Mouse (Mus musculus): Measurements from ENCODE around the gene Tmprss3.

DNA sequence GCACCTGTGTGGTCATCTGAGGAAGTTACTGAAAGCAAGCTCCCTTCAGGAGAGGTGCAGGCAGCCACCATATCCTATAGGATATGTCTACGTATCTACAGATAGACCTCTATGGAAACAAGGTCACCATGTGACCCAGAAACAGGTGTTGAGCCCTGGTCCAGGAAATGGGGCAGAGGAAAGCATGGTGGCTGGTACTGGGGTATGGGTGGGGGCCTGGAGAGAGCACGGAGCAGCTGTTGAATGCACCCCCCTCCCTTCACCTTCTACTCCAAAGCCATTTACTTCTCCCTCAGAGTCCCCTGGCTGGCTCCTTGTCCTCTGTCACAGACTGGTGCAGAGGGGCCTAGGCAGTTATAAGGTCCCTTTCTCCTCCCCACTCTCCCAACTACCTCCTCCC is 35.0 kb downstream of the Tmprss3 start:
- TF ChIP-seq POLR2A (IDR thresholded peaks at IDR 0.05; ENCODE audit: low read depth, low read length) = no peak
- no peak for TF ChIP-seq CTCF (IDR thresholded peaks at IDR 0.05; ENCODE audit: extremely low read depth, insufficient read depth, insufficient read length, insufficient replicate concordance)

Data from spleen, adult 2 months (tissue).